9 mouse cellular contexts compared by ENCODE assay signal in the genomic region with DNA sequence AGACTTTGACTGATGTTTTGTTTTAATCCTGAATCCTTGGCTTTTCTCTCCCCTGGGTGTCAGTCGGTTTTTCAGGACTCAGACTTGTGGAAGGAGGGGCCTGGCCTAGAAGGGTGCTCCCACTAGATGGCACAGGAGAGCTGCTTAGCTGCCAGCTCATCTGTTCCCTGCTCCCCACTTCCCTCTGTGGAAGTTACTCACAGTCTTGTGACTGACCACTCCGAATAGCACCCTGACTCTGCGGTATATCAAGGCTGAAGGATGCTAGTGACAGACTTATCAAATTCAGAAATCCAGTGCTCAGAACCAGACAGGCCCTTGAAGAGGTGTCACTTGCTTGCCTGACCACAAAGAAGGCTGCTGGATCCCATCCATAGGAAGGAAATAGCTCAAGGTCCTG. TPM values are rescaled to one million over a fixed set of nuclear protein-coding genes. Genes with fewer than 3 reads are reported as not detected.
A peak's percentile ranks its signal among the peaks of the same experiment; 100 is the strongest.
DNase-seq lines count a peak whose midpoint lies in the region; ATAC-seq and TF ChIP-seq lines count a peak whose summit lies in the region.
"Had no signal": no experiment of that assay in that cellular context is flagged by ENCODE, and none has a peak within 500 bp of the region (broad histone marks: within the 10 kb centered on the region; RNA-seq: fewer than 3 reads in every experiment).

No protein-coding gene starts in this region.

- no peak for TF ChIP-seq POLR2A in cortical plate, adult 2 months (IDR thresholded peaks at IDR 0.05; ENCODE audit: extremely low read depth, insufficient read depth, low read length)

- no peak overlapping the region for H3K9ac ChIP-seq in intestine, embryonic 16.5 days (ENCODE audit: low read depth, low read length)
- no peak overlapping the region for H3K9ac ChIP-seq in midbrain, embryonic 11.5 days (ENCODE audit: low read length)

- H3K27ac ChIP-seq in cortical plate, adult 2 months (ENCODE audit: insufficient read depth, low read length), result no peak overlapping the region
- no peak overlapping the region for H3K27ac ChIP-seq in intestine, embryonic 16.5 days (ENCODE audit: low read length)
- H3K27ac ChIP-seq in midbrain, embryonic 11.5 days (ENCODE audit: low read depth, low read length), result no peak overlapping the region

- H3K4me3 ChIP-seq in cortical plate, adult 2 months (ENCODE audit: insufficient read depth, low read length), result no peak overlapping the region
- no peak overlapping the region for H3K4me3 ChIP-seq in intestine, embryonic 16.5 days (ENCODE audit: low read length)
- no peak overlapping the region for H3K4me3 ChIP-seq in midbrain, embryonic 11.5 days (ENCODE audit: low read depth, low read length)

- intact Hi-C loops in left cerebral cortex, postnatal 10 days (cut with DNase I), result loop anchor here (2.0 kb wide), 2 partner anchors 92 to 106 kb away; no protein-coding TSS in a partner anchor

- no peaks in the 10 kb centered on the region for H3K27me3 ChIP-seq in intestine, embryonic 16.5 days (replicated peaks; ENCODE audit: control insufficient read depth, insufficient read depth, low read length)
- H3K27me3 ChIP-seq in midbrain, embryonic 11.5 days (ENCODE audit: control insufficient read depth, insufficient read depth, low read length), result no peaks in the 10 kb centered on the region

- H3K36me3 ChIP-seq in intestine, embryonic 16.5 days (ENCODE audit: control insufficient read depth, insufficient read depth, low read length), result no peaks in the 10 kb centered on the region
- H3K36me3 ChIP-seq in midbrain, embryonic 11.5 days (ENCODE audit: control insufficient read depth, insufficient read depth, low read length), result no peaks in the 10 kb centered on the region

- 21% methylated on average over 3 of the region's 3 CpGs for WGBS in intestine, embryonic 16.5 days
- WGBS in midbrain, embryonic 11.5 days, result 40% methylated on average over 3 of the region's 3 CpGs

- peak; percentile 96 for TF ChIP-seq CTCF in cortical plate, adult 2 months (IDR thresholded peaks at IDR 0.05; ENCODE audit: extremely low read depth, insufficient read depth, low read length)

- H3K4me2 ChIP-seq in intestine, embryonic 16.5 days (ENCODE audit: low read depth, low read length), result no peak overlapping the region
- no peak overlapping the region for H3K4me2 ChIP-seq in midbrain, embryonic 11.5 days

- peak; percentile 83 for ATAC-seq in granulocyte monocyte progenitor cell, adult 5-6 weeks (replicated peaks; ENCODE audit: poor library complexity, severe bottlenecking)
- ATAC-seq in intestine, embryonic 16.5 days, result peak; percentile 83
- peak; percentile 66; the same call in 1 of the 2 replicates for ATAC-seq in midbrain, embryonic 11.5 days (ENCODE audit: low FRiP score)
- no peak for ATAC-seq in erythroid progenitor cell, adult 5-6 weeks (replicated peaks; ENCODE audit: low FRiP score, poor library complexity, severe bottlenecking)

- H3K4me1 ChIP-seq in cortical plate, adult 2 months (ENCODE audit: control insufficient read depth, insufficient read depth, low read length), result peaks cover 17% of the 10 kb centered on the region; the same call in 1 of the 2 replicates
- H3K4me1 ChIP-seq in intestine, embryonic 16.5 days (ENCODE audit: control insufficient read depth, insufficient read depth, low read length), result 0 out of 2 replicates have a peak, but pooled peaks cover 3% of the 10 kb centered on the region
- no peaks in the 10 kb centered on the region for H3K4me1 ChIP-seq in midbrain, embryonic 11.5 days (ENCODE audit: control insufficient read depth, insufficient read depth, low read length)

- H3K9me3 ChIP-seq in intestine, embryonic 16.5 days (ENCODE audit: control insufficient read depth, low read length), result no peaks in the 10 kb centered on the region
- H3K9me3 ChIP-seq in midbrain, embryonic 11.5 days (ENCODE audit: control insufficient read depth, low read length), result no peaks in the 10 kb centered on the region

- DNase-seq in adrenal gland, adult 8-10 months, result peak; percentile 83
- DNase-seq in left cerebral cortex, postnatal 10 days (ENCODE audit: extremely low spot score in 1 of 2, low spot score in 2 of 2), result peak; percentile 77 to 82
- DNase-seq in midbrain, embryonic 11.5 days (ENCODE audit: low spot score, missing footprints), result peak; percentile 86
- peak; percentile 75 for DNase-seq in right cerebral cortex, postnatal 4 days

RNA-seq across cellular contexts. Expression of gene Rho, which starts 30.5 kb away (rescaled TPM):
- 1 to 10 TPM in 3 of 4 experiments, under 1 TPM in 1; 0.52 to 1.9 (median 1.2) TPM for total RNA-seq in adrenal gland, adult 8-10 months (2022)
- polyA plus RNA-seq in cortical plate, adult 2 months (2012; rRNA removed), result 0.84 and 0.91 TPM in 2 replicates
- total RNA-seq in granulocyte monocyte progenitor cell, adult 5-6 weeks (2014; fragmentation: Nextera tagmentation), result not detected in 2 replicates
- not detected in 2 replicates for total RNA-seq in granulocyte monocyte progenitor cell, adult 5-6 weeks (2017)
- polyA plus RNA-seq in intestine, embryonic 16.5 days (2015; fragmentation: Nextera tagmentation; extraction: Ambion mirVana), result 0.31 TPM in 1 of 2 replicates, not detected in the other
- total RNA-seq in left cerebral cortex, postnatal 10 days (2021), result under 1 TPM; 0.36 to 0.49 TPM
- polyA plus RNA-seq in midbrain, embryonic 11.5 days (2014; fragmentation: Nextera tagmentation; extraction: Ambion mirVana), result 0.08 TPM in 1 of 2 replicates, not detected in the other
- not detected in 2 replicates for total RNA-seq in erythroid progenitor cell, adult 5-6 weeks (2015; ENCODE audit: low replicate concordance)
- total RNA-seq in erythroid progenitor cell, adult 5-6 weeks (2017; ENCODE audit: low replicate concordance), result not detected in 2 replicates

RNA-seq across cellular contexts. Expression of gene H1foo, which starts 43.7 kb away (rescaled TPM):
- under 1 TPM in 1 of 4 experiments, not detected in 3; 0.40 TPM for total RNA-seq in adrenal gland, adult 8-10 months (2022)
- polyA plus RNA-seq in cortical plate, adult 2 months (2012; rRNA removed), result not detected in 2 replicates
- not detected in 2 replicates for total RNA-seq in granulocyte monocyte progenitor cell, adult 5-6 weeks (2014; fragmentation: Nextera tagmentation)
- total RNA-seq in granulocyte monocyte progenitor cell, adult 5-6 weeks (2017), result not detected in 2 replicates
- polyA plus RNA-seq in intestine, embryonic 16.5 days (2015; fragmentation: Nextera tagmentation; extraction: Ambion mirVana), result not detected in 2 replicates
- not detected for total RNA-seq in left cerebral cortex, postnatal 10 days (2021)
- not detected in 2 replicates for polyA plus RNA-seq in midbrain, embryonic 11.5 days (2014; fragmentation: Nextera tagmentation; extraction: Ambion mirVana)
- not detected in 2 replicates for total RNA-seq in erythroid progenitor cell, adult 5-6 weeks (2015; ENCODE audit: low replicate concordance)
- total RNA-seq in erythroid progenitor cell, adult 5-6 weeks (2017; ENCODE audit: low replicate concordance), result not detected in 2 replicates
- polyA plus RNA-seq: large intestine, adult 2 months had no signal

RNA-seq across cellular contexts. Expression of gene Ift122, which starts 47.8 kb away (rescaled TPM):
- 10 to 100 TPM; 17.2 to 29.9 (median 21.9) TPM for total RNA-seq in adrenal gland, adult 8-10 months (2022)
- 31.2 and 34.7 TPM in 2 replicates for polyA plus RNA-seq in cortical plate, adult 2 months (2012; rRNA removed)
- total RNA-seq in granulocyte monocyte progenitor cell, adult 5-6 weeks (2014; fragmentation: Nextera tagmentation), result 4.0 and 7.1 TPM in 2 replicates
- 4.6 and 5.7 TPM in 2 replicates for total RNA-seq in granulocyte monocyte progenitor cell, adult 5-6 weeks (2017)
- polyA plus RNA-seq in intestine, embryonic 16.5 days (2015; fragmentation: Nextera tagmentation; extraction: Ambion mirVana), result 13.0 and 13.1 TPM in 2 replicates
- total RNA-seq in left cerebral cortex, postnatal 10 days (2021), result 10 to 100 TPM; 30.2 to 30.5 TPM
- 25.6 and 25.9 TPM in 2 replicates for polyA plus RNA-seq in midbrain, embryonic 11.5 days (2014; fragmentation: Nextera tagmentation; extraction: Ambion mirVana)
- not detected in 2 replicates for total RNA-seq in erythroid progenitor cell, adult 5-6 weeks (2015; ENCODE audit: low replicate concordance)
- 0.38 and 1.9 TPM in 2 replicates for total RNA-seq in erythroid progenitor cell, adult 5-6 weeks (2017; ENCODE audit: low replicate concordance)

RNA-seq across cellular contexts. Expression of gene Mbd4, which starts 47.9 kb away (rescaled TPM):
- 1 to 10 TPM; 3.3 to 5.5 (median 3.9) TPM for total RNA-seq in adrenal gland, adult 8-10 months (2022)
- 9.5 and 10.1 TPM in 2 replicates for polyA plus RNA-seq in cortical plate, adult 2 months (2012; rRNA removed)
- total RNA-seq in granulocyte monocyte progenitor cell, adult 5-6 weeks (2014; fragmentation: Nextera tagmentation), result 25.2 and 31.1 TPM in 2 replicates
- total RNA-seq in granulocyte monocyte progenitor cell, adult 5-6 weeks (2017), result 16.5 and 22.9 TPM in 2 replicates
- polyA plus RNA-seq in intestine, embryonic 16.5 days (2015; fragmentation: Nextera tagmentation; extraction: Ambion mirVana), result 10.0 and 12.2 TPM in 2 replicates
- 1 to 10 TPM; 7.0 to 7.1 TPM for total RNA-seq in left cerebral cortex, postnatal 10 days (2021)
- 19.6 and 24.7 TPM in 2 replicates for polyA plus RNA-seq in midbrain, embryonic 11.5 days (2014; fragmentation: Nextera tagmentation; extraction: Ambion mirVana)
- 7.5 and 9.7 TPM in 2 replicates for total RNA-seq in erythroid progenitor cell, adult 5-6 weeks (2015; ENCODE audit: low replicate concordance)
- 14.8 and 22.6 TPM in 2 replicates for total RNA-seq in erythroid progenitor cell, adult 5-6 weeks (2017; ENCODE audit: low replicate concordance)
